Mouse (Mus musculus) left cerebral cortex, postnatal 10 days (tissue): ENCODE data around the gene Vmn1r16. TPM values are rescaled to one million over a fixed set of nuclear protein-coding genes. Genes with fewer than 3 reads are reported as not detected.
A peak's percentile ranks its signal among the peaks of the same experiment; 100 is the strongest.
"Not testable (repeated sequence)": the region's sequence is repeated elsewhere in the genome, so short reads cannot be mapped to it uniquely, and the experiment has no call there.

Source experiments
- DNase-seq, 2 experiments: peaks; one replicate each; pipeline ENCODE4 v3.0.0; 2021 to 2022; ENCODE audit warnings: low spot score in 2 of 2, mixed read lengths in 1 of 2; ENCODE audit errors: extremely low spot score in 1 of 2
- intact Hi-C: fragments of 180-260 bp; cut with DNase I; formaldehyde crosslinking; loops from one replicate; pipeline ENCODE4 v1.15.1; 2025
- total RNA-seq, 2 experiments: library from RNA; stranded (reverse); gene quantifications; 2 replicates each; pipeline ENCODE4 v1.2.3; 2021

Vmn1r16 gene
- total RNA-seq = not detected

- DNase-seq = no peak
- intact Hi-C loops = no loop called here
Measured at GRCm38 (mm10) chr6:57329394-57329793, at the start of gene Vmn1r16. TSS of gene Vmn1r16 (minus strand) at chr6:57329494.

- DNase-seq = no peak
- intact Hi-C loops = no loop called here
Measured at GRCm38 (mm10) chr6:57367496-57367895, 38.2 kb upstream of the Vmn1r16 start.

- DNase-seq, intact Hi-C loops: not testable (repeated sequence)
Measured at GRCm38 (mm10) chr6:57365866-57366265, 36.6 kb upstream of the Vmn1r16 start.

GRCm38 (mm10) chr6:57363627-57364026, 34.3 kb upstream of the Vmn1r16 start, which contains the start of gene Vmn1r17:
TSS of gene Vmn1r17 (minus strand) at chr6:57363727.
- DNase-seq = no peak
- intact Hi-C loops = no loop called here

- DNase-seq = peak in 1 of 2 experiments; percentile 2
- intact Hi-C loops = no loop called here
Measured at GRCm38 (mm10) chr6:57356864-57357263, 27.6 kb upstream of the Vmn1r16 start.

GRCm38 (mm10) chr6:57326176-57326575, 3.1 kb downstream of the Vmn1r16 start:
- intact Hi-C loops = no loop called here

GRCm38 (mm10) chr6:57278952-57279351, 50.3 kb downstream of the Vmn1r16 start:
- DNase-seq = no peak
- intact Hi-C loops = no loop called here

More at GRCm38 (mm10) chr6:57326176-57326575, 3.1 kb downstream of the Vmn1r16 start:
- DNase-seq = no peak

GRCm38 (mm10) chr6:57272517-57272916, 56.8 kb downstream of the Vmn1r16 start:
- intact Hi-C loops = no loop called here
- no peak for DNase-seq

GRCm38 (mm10) chr6:57271881-57272280, 57.4 kb downstream of the Vmn1r16 start:
- intact Hi-C loops = no loop called here
- no peak for DNase-seq

Other genes with a start within 250 kb of the Vmn1r16 start
- gene Vmn1r10, start 220.0 kb downstream of the Vmn1r16 start, total RNA-seq = not detected
- not detected for gene Vmn1r11, start 196.0 kb downstream of the Vmn1r16 start, total RNA-seq
- gene Vmn1r12, start 172.6 kb downstream of the Vmn1r16 start, total RNA-seq = not detected
- not detected for gene Vmn1r13, start 126.2 kb downstream of the Vmn1r16 start, total RNA-seq
- not detected for gene Vmn1r14, start 97.8 kb downstream of the Vmn1r16 start, total RNA-seq
- gene Vmn1r15, start 71.5 kb downstream of the Vmn1r16 start, total RNA-seq = not detected
- not detected for gene Vmn1r17, start 34.2 kb upstream of the Vmn1r16 start, total RNA-seq
- under 1 TPM in 1 of 2 experiments, not detected in 1; 0.02 TPM for gene Vmn1r18, start 66.3 kb upstream of the Vmn1r16 start, total RNA-seq
- gene Vmn1r19, start 74.3 kb upstream of the Vmn1r16 start, total RNA-seq = not detected
- not detected for gene Vmn1r20, start 99.4 kb upstream of the Vmn1r16 start, total RNA-seq
- 10 to 100 TPM; 27.0 to 34.3 TPM for gene Ppm1k, start 206.0 kb upstream of the Vmn1r16 start, total RNA-seq